Mouse (Mus musculus): ENCODE results near the gene Slc17a8. TPM values are rescaled to one million over a fixed set of nuclear protein-coding genes. Genes with fewer than 3 reads are reported as not detected.

The Slc17a8 gene
- polyA plus RNA-seq, 1 experiment from 2014 or later, result 0.14 TPM

- no peak for ATAC-seq (ENCODE audit: low read depth)
- Histone ChIP-seq H3K9ac (ENCODE audit: low read length) (no peak overlapping the region), H3K4me2 (ENCODE audit: low read depth, low read length) (no peak overlapping the region), H3K27ac (ENCODE audit: low read length) (no peak overlapping the region), H3K4me1 (replicated peaks; ENCODE audit: control insufficient read depth, insufficient read depth, low read length) (no peaks in the 10 kb centered on the region), H3K27me3 (ENCODE audit: control insufficient read depth, insufficient read depth, low read depth, low read length) (no peaks in the 10 kb centered on the region), H3K36me3 (ENCODE audit: control insufficient read depth, insufficient read depth, low read length) (peaks cover 6% of the 10 kb centered on the region), H3K9me3 (ENCODE audit: control insufficient read depth, low read length) (no peaks in the 10 kb centered on the region), H3K4me3 (ENCODE audit: low read length) (no peak overlapping the region)
- WGBS, result 80% methylated on average over 3 of the region's 3 CpGs
These were observed 15.9 kb upstream of the Slc17a8 start for GRCm38 (mm10) chr10:89637001-89637400.

GRCm38 (mm10) chr10:89635018-89635417 lies 14.0 kb upstream of the Slc17a8 start:
- H3K4me2 ChIP-seq (ENCODE audit: low read depth, low read length), result no peak overlapping the region
- no peaks in the 10 kb centered on the region for H3K4me1 ChIP-seq (replicated peaks; ENCODE audit: control insufficient read depth, insufficient read depth, low read length)
- H3K9me3 ChIP-seq (ENCODE audit: control insufficient read depth, low read length), result no peaks in the 10 kb centered on the region
- ATAC-seq (ENCODE audit: low read depth), result no peak
- no peak overlapping the region for H3K27ac ChIP-seq (ENCODE audit: low read length)
- H3K4me3 ChIP-seq (ENCODE audit: low read length), result no peak overlapping the region
- H3K9ac ChIP-seq (ENCODE audit: low read length), result no peak overlapping the region
- no peaks in the 10 kb centered on the region for H3K27me3 ChIP-seq (ENCODE audit: control insufficient read depth, insufficient read depth, low read depth, low read length)
- H3K36me3 ChIP-seq (ENCODE audit: control insufficient read depth, insufficient read depth, low read length), result peaks cover 2% of the 10 kb centered on the region; the same call in 1 of the 2 replicates
- 85% methylated on average over 5 of the region's 5 CpGs for WGBS

- Histone ChIP-seq H3K36me3 (ENCODE audit: control insufficient read depth, insufficient read depth, low read length) (peaks cover 2% of the 10 kb centered on the region; the same call in 1 of the 2 replicates), H3K9ac (ENCODE audit: low read length) (no peak overlapping the region), H3K4me2 (ENCODE audit: low read depth, low read length) (no peak overlapping the region), H3K9me3 (ENCODE audit: control insufficient read depth, low read length) (no peaks in the 10 kb centered on the region), H3K27ac (ENCODE audit: low read length) (no peak overlapping the region), H3K4me3 (ENCODE audit: low read length) (no peak overlapping the region), H3K27me3 (ENCODE audit: control insufficient read depth, insufficient read depth, low read depth, low read length) (no peaks in the 10 kb centered on the region), H3K4me1 (replicated peaks; ENCODE audit: control insufficient read depth, insufficient read depth, low read length) (no peaks in the 10 kb centered on the region)
- 86% methylated on average over 7 of the region's 7 CpGs for WGBS
- ATAC-seq (ENCODE audit: low read depth), result no peak
These were observed 12.8 kb upstream of the Slc17a8 start for GRCm38 (mm10) chr10:89633736-89634426.

GRCm38 (mm10) chr10:89633121-89633520 lies 12.1 kb upstream of the Slc17a8 start:
- Histone ChIP-seq H3K4me3 (ENCODE audit: low read length) (no peak overlapping the region), H3K9ac (ENCODE audit: low read length) (no peak overlapping the region), H3K27me3 (ENCODE audit: control insufficient read depth, insufficient read depth, low read depth, low read length) (no peaks in the 10 kb centered on the region), H3K27ac (ENCODE audit: low read length) (no peak overlapping the region), H3K9me3 (ENCODE audit: control insufficient read depth, low read length) (no peaks in the 10 kb centered on the region), H3K4me1 (replicated peaks; ENCODE audit: control insufficient read depth, insufficient read depth, low read length) (no peaks in the 10 kb centered on the region), H3K36me3 (ENCODE audit: control insufficient read depth, insufficient read depth, low read length) (no peaks in the 10 kb centered on the region), H3K4me2 (ENCODE audit: low read depth, low read length) (no peak overlapping the region)
- ATAC-seq (ENCODE audit: low read depth), result no peak
- WGBS, result 87% methylated on average over 4 of the region's 4 CpGs

GRCm38 (mm10) chr10:89631831-89632230 lies 10.8 kb upstream of the Slc17a8 start:
- no peak for ATAC-seq (ENCODE audit: low read depth)
- WGBS, result 44% methylated on average over 5 of the region's 5 CpGs
- Histone ChIP-seq H3K36me3 (ENCODE audit: control insufficient read depth, insufficient read depth, low read length) (no peaks in the 10 kb centered on the region), H3K27me3 (ENCODE audit: control insufficient read depth, insufficient read depth, low read depth, low read length) (no peaks in the 10 kb centered on the region), H3K9ac (ENCODE audit: low read length) (no peak overlapping the region), H3K9me3 (ENCODE audit: control insufficient read depth, low read length) (no peaks in the 10 kb centered on the region), H3K4me1 (replicated peaks; ENCODE audit: control insufficient read depth, insufficient read depth, low read length) (no peaks in the 10 kb centered on the region), H3K27ac (ENCODE audit: low read length) (no peak overlapping the region), H3K4me2 (ENCODE audit: low read depth, low read length) (no peak overlapping the region), H3K4me3 (ENCODE audit: low read length) (no peak overlapping the region)

GRCm38 (mm10) chr10:89630564-89630963 lies 9.5 kb upstream of the Slc17a8 start:
- no peak overlapping the region for H3K9ac ChIP-seq (ENCODE audit: low read length)
- WGBS, result 90% methylated on average over 1 of the region's 1 CpGs
- ATAC-seq (ENCODE audit: low read depth), result no peak

GRCm38 (mm10) chr10:89630052-89630451 lies 9.0 kb upstream of the Slc17a8 start:
- no peak overlapping the region for H3K4me3 ChIP-seq (ENCODE audit: low read length)
- H3K27ac ChIP-seq (ENCODE audit: low read length), result no peak overlapping the region
- H3K36me3 ChIP-seq (ENCODE audit: control insufficient read depth, insufficient read depth, low read length), result no peaks in the 10 kb centered on the region
- H3K4me2 ChIP-seq (ENCODE audit: low read depth, low read length), result no peak overlapping the region
- no peak overlapping the region for H3K9ac ChIP-seq (ENCODE audit: low read length)
- 0 out of 2 replicates have a peak, but pooled peaks have one; percentile 47 for ATAC-seq (ENCODE audit: low read depth)
- H3K4me1 ChIP-seq (replicated peaks; ENCODE audit: control insufficient read depth, insufficient read depth, low read length), result no peaks in the 10 kb centered on the region
- H3K27me3 ChIP-seq (ENCODE audit: control insufficient read depth, insufficient read depth, low read depth, low read length), result no peaks in the 10 kb centered on the region
- WGBS, result 31% methylated on average over 3 of the region's 3 CpGs
- no peaks in the 10 kb centered on the region for H3K9me3 ChIP-seq (ENCODE audit: control insufficient read depth, low read length)

More at GRCm38 (mm10) chr10:89630564-89630963, 9.5 kb upstream of the Slc17a8 start:
- Histone ChIP-seq H3K4me2 (ENCODE audit: low read depth, low read length) (no peak overlapping the region), H3K27me3 (ENCODE audit: control insufficient read depth, insufficient read depth, low read depth, low read length) (no peaks in the 10 kb centered on the region), H3K36me3 (ENCODE audit: control insufficient read depth, insufficient read depth, low read length) (no peaks in the 10 kb centered on the region), H3K9me3 (ENCODE audit: control insufficient read depth, low read length) (no peaks in the 10 kb centered on the region), H3K4me3 (ENCODE audit: low read length) (no peak overlapping the region), H3K27ac (ENCODE audit: low read length) (no peak overlapping the region), H3K4me1 (replicated peaks; ENCODE audit: control insufficient read depth, insufficient read depth, low read length) (no peaks in the 10 kb centered on the region)

GRCm38 (mm10) chr10:89626714-89627113 lies 5.7 kb upstream of the Slc17a8 start:
- Histone ChIP-seq H3K4me2 (ENCODE audit: low read depth, low read length) (no peak overlapping the region), H3K9me3 (ENCODE audit: control insufficient read depth, low read length) (no peaks in the 10 kb centered on the region), H3K27me3 (ENCODE audit: control insufficient read depth, insufficient read depth, low read depth, low read length) (no peaks in the 10 kb centered on the region), H3K4me3 (ENCODE audit: low read length) (no peak overlapping the region), H3K9ac (ENCODE audit: low read length) (no peak overlapping the region), H3K4me1 (replicated peaks; ENCODE audit: control insufficient read depth, insufficient read depth, low read length) (no peaks in the 10 kb centered on the region), H3K27ac (ENCODE audit: low read length) (no peak overlapping the region), H3K36me3 (ENCODE audit: control insufficient read depth, insufficient read depth, low read length) (no peaks in the 10 kb centered on the region)
- 89% methylated on average over 2 of the region's 2 CpGs for WGBS
- ATAC-seq (ENCODE audit: low read depth), result no peak

- H3K4me3 ChIP-seq (ENCODE audit: low read length), result no peak overlapping the region
- no peaks in the 10 kb centered on the region for H3K9me3 ChIP-seq (ENCODE audit: control insufficient read depth, low read length)
- H3K27me3 ChIP-seq (ENCODE audit: control insufficient read depth, insufficient read depth, low read depth, low read length), result no peaks in the 10 kb centered on the region
- no peaks in the 10 kb centered on the region for H3K36me3 ChIP-seq (ENCODE audit: control insufficient read depth, insufficient read depth, low read length)
- ATAC-seq (ENCODE audit: low read depth), result no peak
- H3K9ac ChIP-seq (ENCODE audit: low read length), result no peak overlapping the region
- H3K4me2 ChIP-seq (ENCODE audit: low read depth, low read length), result no peak overlapping the region
- no peak overlapping the region for H3K27ac ChIP-seq (ENCODE audit: low read length)
- no peaks in the 10 kb centered on the region for H3K4me1 ChIP-seq (replicated peaks; ENCODE audit: control insufficient read depth, insufficient read depth, low read length)
- WGBS, result 60% methylated on average over 2 of the region's 2 CpGs
These were observed 3.1 kb upstream of the Slc17a8 start for GRCm38 (mm10) chr10:89624196-89624595.

Data from lung, embryonic 16.5 days (tissue).